Mouse (Mus musculus): Measurements from ENCODE around the gene Efnb2. TPM values are rescaled to one million over a fixed set of nuclear protein-coding genes. Genes with fewer than 3 reads are reported as not detected.

Gene Efnb2
- polyA plus RNA-seq, 1 experiment from 2014 or later, result 25.4 TPM

DNA sequence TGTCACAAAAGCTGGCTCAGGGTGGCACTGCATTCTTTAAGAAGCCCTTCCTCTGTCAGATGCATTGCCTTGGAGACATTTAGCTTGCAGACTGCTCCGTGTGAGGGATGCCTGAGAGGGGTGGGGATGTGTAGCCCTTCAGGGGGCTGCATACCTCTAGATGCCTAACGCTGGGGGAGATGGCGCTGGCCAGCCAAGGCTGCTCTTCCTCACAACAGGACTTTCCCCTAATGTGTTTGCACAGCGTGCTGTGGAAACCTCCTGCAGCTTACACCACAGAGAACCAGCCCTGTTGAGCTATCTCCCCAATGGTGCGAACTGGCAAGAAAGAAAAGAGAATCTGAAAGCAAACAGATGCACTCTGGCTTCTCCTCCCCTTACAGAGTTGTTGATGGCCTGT is 51.9 kb downstream of the Efnb2 start:
- Histone ChIP-seq H3K27me3 (replicated peaks) (no peaks in the 10 kb centered on the region), H3K9ac (0 out of 2 replicates have a peak overlapping the region, but pooled peaks have one; percentile 31), H3K36me3 (no peaks in the 10 kb centered on the region), H3K4me3 (no peak overlapping the region), H3K9me3 (replicated peaks) (no peaks in the 10 kb centered on the region), H3K4me2 (no peak overlapping the region), H3K27ac (ENCODE audit: poor library complexity, severe bottlenecking) (no peak overlapping the region), H3K4me1 (replicated peaks) (peaks cover 5% of the 10 kb centered on the region; the same call in 1 of the 2 replicates)
- 12% methylated on average over 5 of the region's 5 CpGs for WGBS
- no peak for ATAC-seq (ENCODE audit: insufficient number of reproducible peaks, low FRiP score)

DNA sequence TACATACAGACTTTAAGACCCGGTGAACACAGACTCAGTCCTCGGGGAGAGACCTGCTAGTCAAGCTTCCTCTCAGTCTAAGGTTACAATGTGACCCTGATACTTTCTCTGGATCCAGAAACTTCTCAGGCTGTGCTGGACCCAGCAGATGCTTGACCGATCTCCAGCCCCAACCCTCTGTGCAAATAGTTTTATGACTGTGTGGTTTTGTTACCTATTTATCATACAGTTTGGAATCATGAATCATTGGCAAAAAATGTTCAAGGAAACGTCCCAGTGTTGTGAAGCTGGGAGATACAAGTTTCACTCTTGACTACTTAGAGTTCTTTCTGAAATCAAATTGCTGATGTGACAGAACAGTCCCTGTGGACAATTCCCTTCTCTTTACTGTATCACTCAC is 55.4 kb downstream of the Efnb2 start:
- Histone ChIP-seq H3K4me3 (no peak overlapping the region), H3K27me3 (replicated peaks) (no peaks in the 10 kb centered on the region), H3K9me3 (replicated peaks) (no peaks in the 10 kb centered on the region), H3K27ac (ENCODE audit: poor library complexity, severe bottlenecking) (no peak overlapping the region), H3K4me2 (no peak overlapping the region), H3K36me3 (no peaks in the 10 kb centered on the region), H3K9ac (no peak overlapping the region), H3K4me1 (replicated peaks) (peaks cover 12% of the 10 kb centered on the region)
- ATAC-seq (ENCODE audit: insufficient number of reproducible peaks, low FRiP score), result no peak
- 68% methylated on average over 4 of the region's 4 CpGs for WGBS

DNA sequence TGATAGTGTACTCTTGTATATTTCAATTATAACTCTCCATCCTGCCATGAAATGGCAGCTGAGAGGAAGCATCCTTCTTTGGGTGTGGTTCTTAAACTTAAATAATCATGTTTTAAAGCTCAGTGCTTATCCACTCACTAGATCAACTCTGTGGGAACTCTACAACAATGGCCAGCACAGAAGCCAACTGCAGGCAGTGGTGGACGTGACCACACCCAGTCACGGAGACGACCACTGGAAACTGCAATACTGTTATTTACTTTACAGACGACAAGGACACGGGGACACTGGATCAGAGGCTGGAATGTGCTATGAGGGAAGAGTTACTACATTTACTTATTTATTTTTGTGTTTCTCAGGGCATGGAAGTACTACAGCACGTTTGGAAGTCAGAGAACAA is 57.2 kb downstream of the Efnb2 start:
- 65% methylated on average over 6 of the region's 6 CpGs for WGBS
- no peak overlapping the region for H3K27ac ChIP-seq (ENCODE audit: poor library complexity, severe bottlenecking)

DNA sequence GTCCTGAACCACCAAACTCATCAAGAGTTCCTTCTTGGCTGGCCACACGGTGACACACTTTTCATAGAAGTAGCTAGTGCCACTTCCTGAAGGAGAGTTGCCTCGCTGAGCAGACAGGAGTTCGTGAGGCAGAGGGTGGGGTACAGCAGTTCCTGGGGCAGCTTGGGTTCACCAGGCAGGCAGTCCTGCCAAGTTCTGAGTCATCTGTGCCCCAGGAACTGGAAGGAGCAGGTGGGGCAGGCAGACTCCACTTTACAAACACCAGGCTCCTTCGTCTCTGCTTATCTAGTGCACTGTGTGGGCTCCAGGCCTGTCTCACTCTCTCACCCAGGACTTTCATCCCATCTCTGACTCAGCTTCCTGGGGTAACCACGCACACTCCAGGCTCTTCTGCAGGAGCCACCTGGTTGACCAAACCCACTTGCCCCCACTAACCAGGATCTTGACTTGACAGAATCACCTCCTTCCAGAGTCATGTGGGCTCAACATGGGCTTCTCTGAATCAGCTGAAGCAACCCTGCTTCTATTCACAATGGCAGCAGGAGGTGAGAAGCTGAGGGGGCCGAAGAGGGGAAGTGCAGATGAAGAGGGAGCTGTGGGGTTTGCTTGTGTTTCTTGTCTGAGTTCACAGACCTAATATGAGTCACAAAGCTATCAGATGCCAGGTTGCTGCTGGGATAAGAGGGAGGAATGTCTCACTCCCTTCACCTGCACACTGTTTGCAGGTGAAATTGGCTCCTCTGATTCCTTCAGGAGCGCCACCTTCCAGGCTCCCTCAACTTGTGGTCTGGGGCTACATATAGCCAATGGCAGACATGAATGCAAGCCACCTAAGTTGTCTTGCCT is 58.2 kb downstream of the Efnb2 start:
- no peak overlapping the region for H3K27ac ChIP-seq (ENCODE audit: poor library complexity, severe bottlenecking)
- H3K4me2 ChIP-seq, result no peak overlapping the region
- H3K36me3 ChIP-seq, result no peaks in the 10 kb centered on the region
- H3K9ac ChIP-seq, result no peak overlapping the region
- no peaks in the 10 kb centered on the region for H3K27me3 ChIP-seq (replicated peaks)
- peaks cover 14% of the 10 kb centered on the region for H3K4me1 ChIP-seq (replicated peaks)
- H3K9me3 ChIP-seq (replicated peaks), result no peaks in the 10 kb centered on the region
- 40% methylated on average over 7 of the region's 7 CpGs for WGBS
- H3K4me3 ChIP-seq, result no peak overlapping the region
- peak; percentile 53; the same call in 1 of the 2 replicates for ATAC-seq (ENCODE audit: insufficient number of reproducible peaks, low FRiP score)

More for the DNA sequence above, 57.2 kb downstream of the Efnb2 start:
- H3K4me1 ChIP-seq (replicated peaks), result peaks cover 6% of the 10 kb centered on the region; the same call in 1 of the 2 replicates
- no peaks in the 10 kb centered on the region for H3K9me3 ChIP-seq (replicated peaks)
- no peak overlapping the region for H3K4me2 ChIP-seq
- ATAC-seq (ENCODE audit: insufficient number of reproducible peaks, low FRiP score), result no peak
- no peaks in the 10 kb centered on the region for H3K27me3 ChIP-seq (replicated peaks)
- H3K36me3 ChIP-seq, result no peaks in the 10 kb centered on the region
- H3K9ac ChIP-seq, result no peak overlapping the region
- H3K4me3 ChIP-seq, result no peak overlapping the region

DNA sequence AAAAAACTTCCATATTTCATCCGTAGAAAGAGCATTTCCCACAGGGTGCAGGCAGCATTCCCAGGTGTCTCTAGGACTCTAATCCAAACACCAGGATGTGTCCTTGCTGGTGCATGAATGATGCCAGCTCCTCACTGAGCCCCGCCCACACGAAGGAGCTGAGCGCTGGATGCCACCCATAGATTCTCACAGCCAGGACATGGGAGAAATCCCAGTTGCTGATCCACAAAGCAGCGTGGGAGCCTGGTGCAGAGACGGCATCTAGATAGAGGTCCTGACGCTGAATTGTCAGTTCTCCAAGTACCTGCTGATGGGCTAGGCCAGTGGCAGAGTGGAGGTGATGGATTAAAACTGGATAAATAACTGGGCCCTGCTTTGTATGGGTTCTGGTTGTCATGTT is 61.1 kb downstream of the Efnb2 start:
- WGBS, result 85% methylated on average over 7 of the region's 7 CpGs
- Histone ChIP-seq H3K4me2 (no peak overlapping the region), H3K9ac (no peak overlapping the region), H3K27me3 (replicated peaks) (no peaks in the 10 kb centered on the region), H3K27ac (ENCODE audit: poor library complexity, severe bottlenecking) (no peak overlapping the region), H3K4me3 (no peak overlapping the region), H3K4me1 (replicated peaks) (peaks cover 29% of the 10 kb centered on the region), H3K36me3 (no peaks in the 10 kb centered on the region), H3K9me3 (replicated peaks) (no peaks in the 10 kb centered on the region)
- ATAC-seq (ENCODE audit: insufficient number of reproducible peaks, low FRiP score), result no peak

DNA sequence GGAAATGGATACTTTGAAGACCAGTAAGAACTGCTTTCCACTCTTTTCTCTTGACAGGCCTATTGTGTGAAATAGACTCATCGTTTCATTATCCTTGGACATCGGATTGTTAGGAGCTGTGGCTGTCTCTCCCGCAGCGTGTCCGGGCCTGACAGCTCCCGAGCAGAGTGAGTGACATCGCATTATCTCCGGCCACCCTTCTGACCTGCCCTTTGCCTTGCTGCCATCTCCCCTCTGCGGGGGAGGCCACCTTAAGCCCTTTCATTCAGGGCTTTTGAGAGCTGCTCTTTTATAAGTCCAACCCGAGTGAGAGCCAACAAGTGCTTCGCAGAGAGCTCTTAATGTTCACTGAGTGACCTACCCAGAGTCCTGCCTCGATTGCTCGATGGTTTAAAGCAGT is 63.6 kb downstream of the Efnb2 start:
- Histone ChIP-seq H3K27ac (ENCODE audit: poor library complexity, severe bottlenecking) (no peak overlapping the region), H3K9me3 (replicated peaks) (no peaks in the 10 kb centered on the region), H3K4me3 (no peak overlapping the region), H3K27me3 (replicated peaks) (no peaks in the 10 kb centered on the region), H3K4me1 (replicated peaks) (peaks cover 23% of the 10 kb centered on the region), H3K36me3 (no peaks in the 10 kb centered on the region), H3K4me2 (peak overlapping the region; percentile 29; the same call in 1 of the 2 replicates), H3K9ac (no peak overlapping the region)
- WGBS, result 23% methylated on average over 13 of the region's 13 CpGs
- ATAC-seq (ENCODE audit: insufficient number of reproducible peaks, low FRiP score), result no peak

DNA sequence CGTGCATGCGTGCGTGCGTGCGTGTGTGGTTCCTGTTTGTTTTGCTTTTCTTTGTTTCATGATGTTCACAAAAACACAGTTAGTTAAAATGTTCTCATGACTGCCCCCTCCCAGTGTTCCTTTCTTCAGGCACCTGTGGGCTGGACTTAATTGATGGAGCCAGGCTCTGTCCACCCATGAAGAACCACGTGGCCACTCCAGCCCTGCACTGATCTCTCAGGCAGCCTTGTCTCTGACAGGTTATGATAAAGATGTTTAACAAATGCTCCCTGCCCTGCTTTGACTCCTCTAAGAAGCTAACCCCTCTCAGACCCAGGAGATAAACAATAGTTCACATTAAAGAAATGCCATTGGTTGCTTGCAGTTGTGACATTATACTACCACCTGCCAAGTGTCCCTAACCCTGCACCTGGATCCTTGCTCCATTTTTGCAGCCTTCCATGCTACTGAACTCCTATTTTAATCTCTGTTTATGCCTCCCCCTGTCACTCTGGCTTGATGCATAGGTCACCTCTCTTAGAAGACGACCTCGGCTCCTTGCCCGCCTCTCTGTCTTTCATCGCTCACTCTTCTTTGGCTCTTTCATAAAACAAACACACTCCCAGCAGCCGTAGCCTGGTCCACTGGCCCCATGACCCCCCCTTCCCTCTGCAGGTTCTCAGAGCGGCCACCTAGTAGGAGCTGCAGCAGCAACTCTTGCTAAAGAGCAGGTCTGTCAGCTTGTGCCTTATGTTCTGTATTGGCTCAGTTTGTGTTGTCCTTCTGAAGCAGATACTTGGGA is 65.0 kb downstream of the Efnb2 start:
- ATAC-seq (ENCODE audit: insufficient number of reproducible peaks, low FRiP score), result no peak
- H3K4me3 ChIP-seq, result no peak overlapping the region

DNA sequence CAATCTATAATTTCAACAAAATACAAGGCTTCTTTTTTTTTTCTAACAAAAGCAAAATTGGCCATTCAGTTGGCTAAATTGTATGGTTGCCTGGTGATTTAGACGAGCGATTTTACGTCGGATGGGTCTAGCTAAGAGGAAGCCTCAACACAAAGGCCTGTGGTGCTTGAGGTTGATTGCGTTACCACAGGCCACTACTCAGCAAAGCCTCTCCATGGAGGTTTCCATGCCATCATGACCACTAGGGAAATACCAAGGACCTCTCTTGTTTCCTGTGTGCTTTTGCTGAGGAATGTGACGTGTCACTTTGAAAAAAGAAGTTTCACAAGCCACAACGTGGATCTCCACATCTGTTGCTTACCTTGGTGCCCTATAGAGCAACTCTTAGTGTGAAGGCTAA is 67.2 kb downstream of the Efnb2 start:
- ATAC-seq (ENCODE audit: insufficient number of reproducible peaks, low FRiP score), result no peak
- H3K9me3 ChIP-seq (replicated peaks), result no peaks in the 10 kb centered on the region
- no peak overlapping the region for H3K9ac ChIP-seq
- no peak overlapping the region for H3K4me2 ChIP-seq
- H3K4me1 ChIP-seq (replicated peaks), result peaks cover 29% of the 10 kb centered on the region
- WGBS, result 85% methylated on average over 7 of the region's 7 CpGs
- H3K27ac ChIP-seq (ENCODE audit: poor library complexity, severe bottlenecking), result no peak overlapping the region
- H3K27me3 ChIP-seq (replicated peaks), result no peaks in the 10 kb centered on the region
- no peak overlapping the region for H3K4me3 ChIP-seq
- no peaks in the 10 kb centered on the region for H3K36me3 ChIP-seq

More for the DNA sequence above, 65.0 kb downstream of the Efnb2 start:
- Histone ChIP-seq H3K4me1 (replicated peaks) (peaks cover 23% of the 10 kb centered on the region), H3K27ac (ENCODE audit: poor library complexity, severe bottlenecking) (no peak overlapping the region), H3K4me2 (no peak overlapping the region), H3K9me3 (replicated peaks) (no peaks in the 10 kb centered on the region), H3K36me3 (no peaks in the 10 kb centered on the region), H3K27me3 (replicated peaks) (no peaks in the 10 kb centered on the region), H3K9ac (no peak overlapping the region)
- WGBS, result 62% methylated on average over 12 of the region's 12 CpGs

DNA sequence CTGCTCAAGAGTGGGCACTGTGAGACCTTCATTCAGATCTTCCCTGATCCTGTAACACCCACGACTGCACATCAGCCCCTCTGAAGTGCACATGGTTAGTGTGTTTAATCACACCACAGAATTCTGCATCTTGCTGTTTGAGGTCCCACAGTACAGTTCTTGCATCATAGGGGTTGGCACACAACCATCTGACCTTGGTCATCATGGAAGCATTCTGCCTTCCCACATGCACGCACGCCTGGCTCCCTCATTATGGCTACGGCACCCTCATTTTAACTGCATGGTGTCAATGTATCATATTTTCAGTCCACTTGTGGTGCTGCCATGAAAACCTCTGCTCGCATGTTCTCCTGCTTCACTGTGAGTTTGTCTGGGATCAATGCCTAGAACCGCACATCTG is 67.7 kb downstream of the Efnb2 start:
- no peak overlapping the region for H3K9ac ChIP-seq
- WGBS, result 91% methylated on average over 6 of the region's 6 CpGs
- peaks cover 26% of the 10 kb centered on the region for H3K4me1 ChIP-seq (replicated peaks)
- no peak overlapping the region for H3K4me2 ChIP-seq
- no peak for ATAC-seq (ENCODE audit: insufficient number of reproducible peaks, low FRiP score)
- no peak overlapping the region for H3K27ac ChIP-seq (ENCODE audit: poor library complexity, severe bottlenecking)
- no peak overlapping the region for H3K4me3 ChIP-seq
- no peaks in the 10 kb centered on the region for H3K36me3 ChIP-seq
- no peaks in the 10 kb centered on the region for H3K9me3 ChIP-seq (replicated peaks)
- H3K27me3 ChIP-seq (replicated peaks), result no peaks in the 10 kb centered on the region

DNA sequence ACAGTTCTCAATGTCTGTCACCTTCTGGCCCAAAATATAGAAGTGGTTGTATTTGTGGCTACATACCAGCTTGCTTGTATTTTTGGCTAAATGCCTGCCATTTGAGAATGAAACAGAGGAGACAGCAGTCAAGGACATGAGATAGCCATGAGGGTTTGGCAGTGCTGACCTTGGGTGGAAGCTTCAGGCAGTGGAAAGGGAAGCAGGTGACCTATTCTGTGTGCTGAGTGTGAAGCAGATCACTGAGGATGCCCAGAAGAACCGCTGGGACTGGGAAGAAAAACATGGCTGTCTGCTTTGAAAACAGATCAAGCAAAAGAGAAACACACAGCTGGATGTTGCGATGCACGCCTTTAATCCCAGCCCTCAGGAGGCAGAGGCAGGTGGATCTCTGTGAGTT is 68.7 kb downstream of the Efnb2 start:
- Histone ChIP-seq H3K4me1 (replicated peaks) (peaks cover 16% of the 10 kb centered on the region), H3K27me3 (replicated peaks) (no peaks in the 10 kb centered on the region), H3K36me3 (no peaks in the 10 kb centered on the region), H3K4me3 (no peak overlapping the region), H3K4me2 (no peak overlapping the region), H3K9me3 (replicated peaks) (no peaks in the 10 kb centered on the region), H3K9ac (no peak overlapping the region), H3K27ac (ENCODE audit: poor library complexity, severe bottlenecking) (no peak overlapping the region)
- no peak for ATAC-seq (ENCODE audit: insufficient number of reproducible peaks, low FRiP score)
- 77% methylated on average over 3 of the region's 3 CpGs for WGBS

DNA sequence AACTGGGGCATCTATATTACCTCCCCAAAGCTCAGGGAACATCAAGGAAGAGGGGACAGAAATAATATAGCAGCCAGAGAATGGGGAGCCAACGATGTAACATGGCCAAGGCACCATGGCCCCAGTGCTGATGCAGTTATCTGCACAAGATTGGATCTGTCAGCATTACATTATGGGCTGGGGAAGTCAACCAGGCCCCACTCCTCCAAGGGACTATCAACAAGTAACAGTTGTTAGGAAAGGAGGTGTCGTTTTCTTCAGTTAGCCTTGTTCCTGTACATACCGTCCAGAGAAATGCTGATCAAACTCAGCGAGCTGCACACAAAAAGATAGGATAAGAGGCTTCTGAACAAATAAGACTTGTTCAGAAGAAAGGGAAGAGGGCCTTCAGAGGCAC is 77.1 kb downstream of the Efnb2 start:
- no peak overlapping the region for H3K4me2 ChIP-seq
- H3K9ac ChIP-seq, result no peak overlapping the region
- no peaks in the 10 kb centered on the region for H3K9me3 ChIP-seq (replicated peaks)
- no peak for ATAC-seq (ENCODE audit: insufficient number of reproducible peaks, low FRiP score)
- WGBS, result 16% methylated on average over 4 of the region's 4 CpGs
- H3K4me3 ChIP-seq, result no peak overlapping the region
- no peaks in the 10 kb centered on the region for H3K36me3 ChIP-seq
- H3K27me3 ChIP-seq (replicated peaks), result no peaks in the 10 kb centered on the region
- no peak overlapping the region for H3K27ac ChIP-seq (ENCODE audit: poor library complexity, severe bottlenecking)
- peaks cover 14% of the 10 kb centered on the region for H3K4me1 ChIP-seq (replicated peaks)

Data from heart, embryonic 12.5 days (tissue).